Mouse (Mus musculus): ENCODE measurements around the gene Wnt11. TPM values are rescaled to one million over a fixed set of nuclear protein-coding genes. Genes with fewer than 3 reads are reported as not detected.

Gene Wnt11
- total RNA-seq (2021): 1 to 10 TPM; 5.1 to 9.2 TPM

- intact Hi-C loops (cut with DNase I): loop anchor here (2.0 kb wide), 1 partner anchor 18 kb away; no protein-coding TSS in a partner anchor
- peak; percentile 69 to 72 for DNase-seq
These were observed at the start of gene Wnt11 for GRCm38 (mm10) chr7:98834711-98835321. Gene Wnt11 (plus strand): TSS chr7:98835112.

- no peak for DNase-seq
- intact Hi-C loops (cut with DNase I): loop anchor here (2.0 kb wide), 1 partner anchor 28 kb away; no protein-coding TSS in a partner anchor
These were observed 47.9 kb upstream of the Wnt11 start for GRCm38 (mm10) chr7:98786792-98787612.

- DNase-seq: no peak
- intact Hi-C loops (cut with DNase I): no loop called here
These were observed 46.2 kb upstream of the Wnt11 start for GRCm38 (mm10) chr7:98788721-98789120.

GRCm38 (mm10) chr7:98789121-98789520, 45.8 kb upstream of the Wnt11 start:
- peak in 1 of 2 experiments; percentile 15 for DNase-seq
- intact Hi-C loops (cut with DNase I): no loop called here

GRCm38 (mm10) chr7:98791864-98792263, 43.0 kb upstream of the Wnt11 start:
- intact Hi-C loops (cut with DNase I): no loop called here
- no peak for DNase-seq

- no peak for DNase-seq
- intact Hi-C loops (cut with DNase I): no loop called here
These were observed 41.1 kb upstream of the Wnt11 start for GRCm38 (mm10) chr7:98793811-98794210.

- intact Hi-C loops (cut with DNase I): no loop called here
- peak in 1 of 2 experiments; percentile 16 for DNase-seq
These were observed 40.5 kb upstream of the Wnt11 start for GRCm38 (mm10) chr7:98794444-98794843.

- intact Hi-C loops (cut with DNase I): no loop called here
- no peak for DNase-seq
These were observed 39.3 kb upstream of the Wnt11 start for GRCm38 (mm10) chr7:98795637-98796036.

- DNase-seq: no peak
- intact Hi-C loops (cut with DNase I): no loop called here
These were observed 37.4 kb upstream of the Wnt11 start for GRCm38 (mm10) chr7:98797347-98798133.

GRCm38 (mm10) chr7:98798134-98798417, 36.8 kb upstream of the Wnt11 start:
- intact Hi-C loops (cut with DNase I): no loop called here
- DNase-seq: no peak

GRCm38 (mm10) chr7:98800435-98800834, 34.5 kb upstream of the Wnt11 start:
- intact Hi-C loops (cut with DNase I): no loop called here
- DNase-seq: no peak

- DNase-seq: peak in 1 of 2 experiments; percentile 49
These were observed 33.8 kb upstream of the Wnt11 start for GRCm38 (mm10) chr7:98801086-98801485.

GRCm38 (mm10) chr7:98803181-98803580, 31.7 kb upstream of the Wnt11 start:
- no peak for DNase-seq
- intact Hi-C loops (cut with DNase I): no loop called here

More at GRCm38 (mm10) chr7:98801086-98801485, 33.8 kb upstream of the Wnt11 start:
- intact Hi-C loops (cut with DNase I): no loop called here

GRCm38 (mm10) chr7:98804841-98805772, 29.8 kb upstream of the Wnt11 start:
- DNase-seq: no peak
- intact Hi-C loops (cut with DNase I): no loop called here

- intact Hi-C loops (cut with DNase I): no loop called here
- DNase-seq: no peak
These were observed 28.0 kb upstream of the Wnt11 start for GRCm38 (mm10) chr7:98806961-98807360.

GRCm38 (mm10) chr7:98809372-98809771, 25.5 kb upstream of the Wnt11 start:
- no peak for DNase-seq
- intact Hi-C loops (cut with DNase I): no loop called here

GRCm38 (mm10) chr7:98810619-98811018, 24.3 kb upstream of the Wnt11 start:
- DNase-seq: no peak
- intact Hi-C loops (cut with DNase I): no loop called here

- no peak for DNase-seq
- intact Hi-C loops (cut with DNase I): no loop called here
These were observed 14.4 kb upstream of the Wnt11 start for GRCm38 (mm10) chr7:98820501-98820900.

GRCm38 (mm10) chr7:98822881-98823280, 12.0 kb upstream of the Wnt11 start:
- intact Hi-C loops (cut with DNase I): no loop called here
- no peak for DNase-seq

Data from heart, postnatal 36 days (tissue).